Mouse (Mus musculus) stomach, postnatal 0 days (tissue): ENCODE measurements around the gene Wscd1. TPM values are rescaled to one million over a fixed set of nuclear protein-coding genes. Genes with fewer than 3 reads are reported as not detected.
"Not testable (repeated sequence)": the region's sequence is repeated elsewhere in the genome, so short reads cannot be mapped to it uniquely, and the experiment has no call there.

Experiments used
- ATAC-seq: fragments of 200-750 bp; cut with Nextera tagmentation; 2 replicates; pipeline ENCODE4 v1.8.0; 2017; ENCODE audit not compliant: low FRiP score, low TSS enrichment
- DNase-seq: peaks from one replicate; pipeline ENCODE4 v3.0.0-alpha.2; 2016; ENCODE audit warnings: low spot score
- H3K27ac ChIP-seq: fragments of 300-500 bp; sonication (generic); replicated peaks from 2 replicates; pipeline ENCODE4 v1.5.1; 2014; ENCODE audit warnings: mild to moderate bottlenecking, control low read depth
- H3K27me3 ChIP-seq: fragments of 300-500 bp; sonication (generic); 2 replicates; pipeline ENCODE4 v1.6.1; 2014; ENCODE audit warnings: low read length; ENCODE audit not compliant: control insufficient read depth, insufficient read depth
- H3K36me3 ChIP-seq: fragments of 300-500 bp; sonication (generic); 2 replicates; pipeline ENCODE4 v1.6.1; 2014; ENCODE audit warnings: low read length, mixed read lengths; ENCODE audit not compliant: control insufficient read depth, insufficient read depth
- H3K4me1 ChIP-seq: fragments of 300-500 bp; sonication (generic); replicated peaks from 2 replicates; pipeline ENCODE4 v1.6.1; 2014; ENCODE audit warnings: antibody characterized with exemption; ENCODE audit not compliant: control insufficient read depth, insufficient read depth
- H3K4me2 ChIP-seq: fragments of 300-500 bp; sonication (generic); replicated peaks from 2 replicates; pipeline ENCODE4 v1.6.1; 2014; ENCODE audit warnings: low read depth, mild to moderate bottlenecking, control low read depth, moderate library complexity
- H3K4me3 ChIP-seq: fragments of 300-500 bp; sonication (generic); 2 replicates; pipeline ENCODE4 v1.5.1; 2014; ENCODE audit warnings: low read depth, low read length, control low read depth
- H3K9ac ChIP-seq: fragments of 300-500 bp; sonication (generic); 2 replicates; pipeline ENCODE4 v1.6.1; 2014; ENCODE audit warnings: mild to moderate bottlenecking, low read length, control low read depth, mixed read lengths
- H3K9me3 ChIP-seq: fragments of 300-500 bp; sonication (generic); 2 replicates; pipeline ENCODE4 v1.6.1; 2016; ENCODE audit warnings: low read length; ENCODE audit not compliant: control insufficient read depth
- CTCF ChIP-seq: IDR thresholded peaks from 2 replicates; pipeline ENCODE4 v1.5.1; 2016; ENCODE audit warnings: antibody characterized with exemption, low read depth, mild to moderate bottlenecking, moderate library complexity
- EP300 ChIP-seq: optimal IDR thresholded peaks from 2 replicates; pipeline ENCODE3; 2016; ENCODE audit warnings: antibody characterized with exemption
- WGBS: fragments of 180-500 bp; shearing (Covaris S2); extraction: QIAGEN DNeasy Blood & Tissue Kit; methylation state at CpG from one replicate; pipeline ENCODE4 v1.1.7; 2014; 5-methylcytosine and 5-hydroxymethylcytosine counted together
- polyA plus RNA-seq: library from polyadenylated mRNA; unstranded; fragments of >200 nt; fragmentation: Nextera tagmentation; extraction: Ambion mirVana; gene quantifications from 2 replicates; pipeline ENCODE4 v1.2.1, GENCODE M21; 2015

Wscd1 gene
- polyA plus RNA-seq, 1 experiment from 2014 or later = 1.5 TPM

GRCm38 (mm10) chr11:71818111-71818510 is 68.4 kb downstream of the Wscd1 start:
- Histone ChIP-seq H3K36me3 (no peaks in the 10 kb centered on the region), H3K4me1 (no peaks in the 10 kb centered on the region), H3K27ac (no peak overlapping the region), H3K9ac (no peak overlapping the region), H3K9me3 (no peaks in the 10 kb centered on the region), H3K4me3 (no peak overlapping the region), H3K4me2 (no peak overlapping the region), H3K27me3 (no peaks in the 10 kb centered on the region)
- no peak for TF ChIP-seq EP300
- TF ChIP-seq CTCF = no peak
- no peak for ATAC-seq
- 57% methylated on average over 5 of the region's 5 CpGs for WGBS
- DNase-seq = no peak

GRCm38 (mm10) chr11:71819901-71820300 is 70.2 kb downstream of the Wscd1 start:
- TF ChIP-seq CTCF = no peak
- no peak for TF ChIP-seq EP300
- Histone ChIP-seq H3K9ac (no peak overlapping the region), H3K27ac (no peak overlapping the region), H3K4me2 (no peak overlapping the region), H3K27me3 (no peaks in the 10 kb centered on the region), H3K9me3 (no peaks in the 10 kb centered on the region), H3K4me1 (no peaks in the 10 kb centered on the region), H3K36me3 (no peaks in the 10 kb centered on the region), H3K4me3 (no peak overlapping the region)
- DNase-seq (no peak), ATAC-seq (no peak)
- WGBS = 70% methylated on average over 9 of the region's 9 CpGs

- no peak overlapping the region for H3K4me2 ChIP-seq
- no peaks in the 10 kb centered on the region for H3K4me1 ChIP-seq
- H3K27ac ChIP-seq = no peak overlapping the region
- TF ChIP-seq EP300 (no peak), CTCF (no peak)
- no peak overlapping the region for H3K9ac ChIP-seq
- no peaks in the 10 kb centered on the region for H3K36me3 ChIP-seq
- ATAC-seq (peak; percentile 26; the same call in 1 of the 2 replicates), DNase-seq (peak; percentile 40)
- H3K9me3 ChIP-seq = no peaks in the 10 kb centered on the region
- H3K27me3 ChIP-seq = no peaks in the 10 kb centered on the region
- WGBS = 22% methylated on average over 10 of the region's 10 CpGs
- no peak overlapping the region for H3K4me3 ChIP-seq
These were observed 71.1 kb downstream of the Wscd1 start for GRCm38 (mm10) chr11:71820847-71821246.

- 78% methylated on average over 6 of the region's 6 CpGs for WGBS
- H3K4me1 ChIP-seq, ATAC-seq, H3K36me3 ChIP-seq, H3K4me2 ChIP-seq, H3K9me3 ChIP-seq, H3K9ac ChIP-seq, H3K27me3 ChIP-seq, DNase-seq, H3K27ac ChIP-seq, H3K4me3 ChIP-seq: not testable (repeated sequence)
These were observed 71.8 kb downstream of the Wscd1 start for GRCm38 (mm10) chr11:71821526-71821925.

- H3K9me3 ChIP-seq = no peaks in the 10 kb centered on the region
- ATAC-seq (no peak), DNase-seq (no peak)
- no peak overlapping the region for H3K27ac ChIP-seq
- H3K36me3 ChIP-seq = no peaks in the 10 kb centered on the region
- no peaks in the 10 kb centered on the region for H3K27me3 ChIP-seq
- 84% methylated on average over 5 of the region's 5 CpGs for WGBS
- no peak overlapping the region for H3K9ac ChIP-seq
- H3K4me1 ChIP-seq = no peaks in the 10 kb centered on the region
- TF ChIP-seq EP300 (no peak), CTCF (no peak)
- no peak overlapping the region for H3K4me3 ChIP-seq
- H3K4me2 ChIP-seq = no peak overlapping the region
These were observed 72.3 kb downstream of the Wscd1 start for GRCm38 (mm10) chr11:71822031-71822430.

- Histone ChIP-seq H3K36me3 (no peaks in the 10 kb centered on the region), H3K4me3 (no peak overlapping the region), H3K27ac (no peak overlapping the region), H3K4me1 (no peaks in the 10 kb centered on the region), H3K9me3 (no peaks in the 10 kb centered on the region), H3K9ac (no peak overlapping the region), H3K27me3 (no peaks in the 10 kb centered on the region), H3K4me2 (no peak overlapping the region)
- TF ChIP-seq EP300 (no peak), CTCF (no peak)
- 52% methylated on average over 4 of the region's 4 CpGs for WGBS
- DNase-seq = no peak
- no peak for ATAC-seq
These were observed 75.3 kb downstream of the Wscd1 start for GRCm38 (mm10) chr11:71824971-71825370.
